Mouse (Mus musculus) forebrain, embryonic 15.5 days (tissue): ENCODE measurements around the gene Fdx1. TPM values are rescaled to one million over a fixed set of nuclear protein-coding genes. Genes with fewer than 3 reads are reported as not detected.

Experiments used
- ATAC-seq: fragments of 200-750 bp; cut with Nextera tagmentation; replicated peaks from 2 replicates; pipeline ENCODE4 v1.8.0; 2017; ENCODE audit warnings: mild to moderate bottlenecking, moderate TSS enrichment, moderate library complexity
- H3K27ac ChIP-seq: fragments of 300-500 bp; sonication (generic); replicated peaks from 2 replicates; pipeline ENCODE4 v1.5.1; 2015; ENCODE audit warnings: mild to moderate bottlenecking, inconsistent platforms
- H3K27me3 ChIP-seq: fragments of 300-500 bp; sonication (generic); 2 replicates; pipeline ENCODE4 v1.6.1; 2015; ENCODE audit warnings: inconsistent platforms
- H3K36me3 ChIP-seq: fragments of 300-500 bp; sonication (generic); 2 replicates; pipeline ENCODE4 v1.6.1; 2015; ENCODE audit warnings: mild to moderate bottlenecking, inconsistent platforms
- H3K4me1 ChIP-seq: fragments of 300-500 bp; sonication (generic); 2 replicates; pipeline ENCODE4 v1.6.1; 2015; ENCODE audit warnings: inconsistent platforms
- H3K4me2 ChIP-seq: fragments of 300-500 bp; sonication (generic); replicated peaks from 2 replicates; pipeline ENCODE4 v1.6.1; 2015; ENCODE audit warnings: mild to moderate bottlenecking, inconsistent platforms
- H3K4me3 ChIP-seq: fragments of 300-500 bp; sonication (generic); 2 replicates; pipeline ENCODE4 v1.5.1; 2015; ENCODE audit warnings: mild to moderate bottlenecking, inconsistent platforms
- H3K9ac ChIP-seq: fragments of 300-500 bp; sonication (generic); replicated peaks from 2 replicates; pipeline ENCODE4 v1.6.1; 2015; ENCODE audit warnings: mild to moderate bottlenecking, inconsistent platforms
- H3K9me3 ChIP-seq: fragments of 300-500 bp; sonication (generic); 2 replicates; pipeline ENCODE4 v1.6.1; 2016; ENCODE audit warnings: inconsistent platforms
- WGBS: fragments of 180-500 bp; shearing (Covaris S2); methylation state at CpG from one replicate; pipeline ENCODE4 v1.1.7; 2015; ENCODE audit warnings: mixed read lengths; 5-methylcytosine and 5-hydroxymethylcytosine counted together
- polyA plus RNA-seq: library from polyadenylated mRNA; unstranded; fragments of >200 nt; fragmentation: Nextera tagmentation; extraction: Ambion mirVana; gene quantifications from 2 replicates; pipeline ENCODE4 v1.2.1, GENCODE M21; 2015

The Fdx1 gene
- polyA plus RNA-seq, 1 experiment from 2014 or later = 44.4 TPM

DNA sequence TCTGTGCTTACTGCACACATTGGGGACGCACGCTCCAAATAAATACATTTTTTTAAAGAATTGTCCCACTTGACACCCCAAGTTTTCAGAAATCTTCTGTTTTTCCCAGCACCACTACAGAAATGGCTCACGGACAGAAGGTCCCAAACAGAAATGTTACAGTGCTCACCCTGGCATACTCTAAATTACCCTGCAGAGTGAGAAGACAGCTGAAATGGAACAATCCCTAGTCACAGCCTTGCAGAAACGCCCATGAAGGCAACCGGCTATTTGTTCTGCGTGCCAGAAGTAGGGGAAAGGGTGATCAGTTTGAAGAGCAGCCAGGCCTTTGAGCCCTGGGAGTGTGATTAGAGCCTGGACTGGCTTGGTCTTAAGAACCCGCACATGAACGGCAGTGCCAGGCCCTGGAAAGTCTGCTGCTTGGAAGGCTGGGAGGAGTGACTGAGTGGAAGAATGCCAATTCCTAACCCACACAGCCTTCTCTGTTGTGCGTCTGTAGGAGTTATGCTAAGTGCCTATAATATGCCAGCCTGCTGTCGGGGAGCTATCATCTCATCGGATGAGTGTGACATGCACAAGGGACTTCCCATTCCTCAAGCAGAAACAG is 22.2 kb upstream of the Fdx1 start:
- no peak overlapping the region for H3K4me2 ChIP-seq
- peak; percentile 97 for ATAC-seq
- H3K36me3 ChIP-seq = no peaks in the 10 kb centered on the region
- no peaks in the 10 kb centered on the region for H3K9me3 ChIP-seq
- H3K27me3 ChIP-seq = no peaks in the 10 kb centered on the region
- 0 out of 2 replicates have a peak, but pooled peaks cover 6% of the 10 kb centered on the region for H3K4me1 ChIP-seq
- H3K9ac ChIP-seq = no peak overlapping the region
- peak overlapping the region; percentile 55 for H3K27ac ChIP-seq
- H3K4me3 ChIP-seq = no peak overlapping the region
- WGBS = 37% methylated on average over 11 of the region's 11 CpGs

GRCm38 (mm10) chr9:51981131-51981530 is 17.8 kb upstream of the Fdx1 start:
- no peak overlapping the region for H3K4me3 ChIP-seq
- no peak overlapping the region for H3K27ac ChIP-seq
- no peaks in the 10 kb centered on the region for H3K9me3 ChIP-seq
- 80% methylated on average over 1 of the region's 1 CpGs for WGBS
- H3K9ac ChIP-seq = no peak overlapping the region
- no peaks in the 10 kb centered on the region for H3K27me3 ChIP-seq
- ATAC-seq = no peak
- no peak overlapping the region for H3K4me2 ChIP-seq
- H3K36me3 ChIP-seq = no peaks in the 10 kb centered on the region
- 0 out of 2 replicates have a peak, but pooled peaks cover 6% of the 10 kb centered on the region for H3K4me1 ChIP-seq

GRCm38 (mm10) chr9:51979301-51979700 is 15.9 kb upstream of the Fdx1 start:
- Histone ChIP-seq H3K36me3 (no peaks in the 10 kb centered on the region), H3K4me3 (no peak overlapping the region), H3K9ac (no peak overlapping the region), H3K4me1 (no peaks in the 10 kb centered on the region), H3K27me3 (no peaks in the 10 kb centered on the region), H3K9me3 (no peaks in the 10 kb centered on the region), H3K4me2 (no peak overlapping the region), H3K27ac (no peak overlapping the region)
- no peak for ATAC-seq
- 97% methylated on average over 6 of the region's 6 CpGs for WGBS

GRCm38 (mm10) chr9:51978545-51979259 is 15.3 kb upstream of the Fdx1 start:
- Histone ChIP-seq H3K36me3 (no peaks in the 10 kb centered on the region), H3K4me2 (no peak overlapping the region), H3K4me1 (no peaks in the 10 kb centered on the region), H3K9me3 (no peaks in the 10 kb centered on the region), H3K27me3 (no peaks in the 10 kb centered on the region), H3K4me3 (no peak overlapping the region), H3K9ac (no peak overlapping the region), H3K27ac (no peak overlapping the region)
- ATAC-seq = peak; percentile 57; the same call in 1 of the 2 replicates
- WGBS = 85% methylated on average over 6 of the region's 6 CpGs

DNA sequence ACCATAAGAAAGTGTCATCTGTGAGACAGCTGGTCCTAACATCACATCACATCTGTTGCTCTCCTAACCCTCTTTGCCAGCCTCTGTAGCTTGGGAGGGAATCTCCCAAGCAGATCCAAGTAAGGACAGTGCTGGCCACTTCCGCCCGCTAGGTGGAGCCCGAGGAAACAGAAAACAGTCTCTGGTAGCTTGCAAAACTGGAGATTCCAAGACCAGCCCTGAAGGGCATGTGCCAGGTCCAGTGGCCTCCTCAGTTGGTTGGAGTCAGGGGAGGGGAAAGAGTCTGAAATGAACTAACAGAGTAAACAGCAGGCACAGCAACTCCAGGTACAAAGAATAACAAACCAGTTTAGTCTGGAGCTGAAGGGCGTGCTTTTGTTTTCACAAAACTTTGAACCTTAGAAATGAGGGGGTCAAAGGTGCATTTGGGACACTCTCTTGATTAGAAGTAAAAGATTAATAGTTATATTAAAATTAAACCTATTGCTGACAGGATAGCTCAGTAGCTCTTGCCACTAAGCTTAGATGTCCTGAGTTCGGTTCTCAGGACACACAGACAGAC is 14.2 kb upstream of the Fdx1 start:
- 42% methylated on average over 5 of the region's 5 CpGs for WGBS
- no peak overlapping the region for H3K4me2 ChIP-seq
- H3K4me1 ChIP-seq = no peaks in the 10 kb centered on the region
- no peak overlapping the region for H3K4me3 ChIP-seq
- H3K27me3 ChIP-seq = no peaks in the 10 kb centered on the region
- H3K36me3 ChIP-seq = no peaks in the 10 kb centered on the region
- no peak overlapping the region for H3K27ac ChIP-seq
- no peaks in the 10 kb centered on the region for H3K9me3 ChIP-seq
- H3K9ac ChIP-seq = no peak overlapping the region
- ATAC-seq = peak; percentile 87

DNA sequence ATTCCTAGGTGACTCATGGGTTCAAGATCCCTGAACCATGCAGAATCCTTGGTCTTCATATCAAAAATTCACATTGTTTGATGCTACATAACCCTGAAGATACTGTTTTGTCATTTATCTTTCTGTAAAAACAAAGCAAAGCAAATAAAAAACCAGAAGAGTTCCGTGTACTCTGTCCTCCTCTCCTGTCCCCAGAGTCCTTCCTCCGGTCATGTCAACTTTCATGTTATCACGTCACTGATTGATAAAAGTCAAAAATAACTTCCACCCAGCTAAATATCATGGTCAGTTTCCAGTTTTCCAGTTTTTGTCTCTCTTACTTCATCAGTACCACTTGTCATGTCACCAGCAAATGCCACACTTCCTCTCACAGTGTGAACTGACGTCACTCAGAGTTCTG is 11.5 kb upstream of the Fdx1 start:
- Histone ChIP-seq H3K4me1 (no peaks in the 10 kb centered on the region), H3K9me3 (no peaks in the 10 kb centered on the region), H3K4me3 (no peak overlapping the region), H3K4me2 (no peak overlapping the region), H3K9ac (no peak overlapping the region), H3K36me3 (no peaks in the 10 kb centered on the region), H3K27ac (no peak overlapping the region), H3K27me3 (no peaks in the 10 kb centered on the region)
- no peak for ATAC-seq
- 84% methylated on average over 4 of the region's 4 CpGs for WGBS

GRCm38 (mm10) chr9:51973846-51974245 is 10.5 kb upstream of the Fdx1 start:
- no peak overlapping the region for H3K9ac ChIP-seq
- H3K4me1 ChIP-seq = no peaks in the 10 kb centered on the region
- H3K4me3 ChIP-seq = no peak overlapping the region
- WGBS = 70% methylated on average over 3 of the region's 3 CpGs
- H3K27me3 ChIP-seq = no peaks in the 10 kb centered on the region
- no peaks in the 10 kb centered on the region for H3K36me3 ChIP-seq
- ATAC-seq = no peak
- no peak overlapping the region for H3K4me2 ChIP-seq
- H3K27ac ChIP-seq = no peak overlapping the region
- no peaks in the 10 kb centered on the region for H3K9me3 ChIP-seq

GRCm38 (mm10) chr9:51966373-51966772 is 3.0 kb upstream of the Fdx1 start:
- ATAC-seq = no peak
- no peak overlapping the region for H3K9ac ChIP-seq
- H3K27me3 ChIP-seq = no peaks in the 10 kb centered on the region
- H3K9me3 ChIP-seq = no peaks in the 10 kb centered on the region
- H3K36me3 ChIP-seq = no peaks in the 10 kb centered on the region
- H3K4me1 ChIP-seq = peaks cover 19% of the 10 kb centered on the region
- H3K4me3 ChIP-seq = no peak overlapping the region
- H3K4me2 ChIP-seq = no peak overlapping the region
- no peak overlapping the region for H3K27ac ChIP-seq

DNA sequence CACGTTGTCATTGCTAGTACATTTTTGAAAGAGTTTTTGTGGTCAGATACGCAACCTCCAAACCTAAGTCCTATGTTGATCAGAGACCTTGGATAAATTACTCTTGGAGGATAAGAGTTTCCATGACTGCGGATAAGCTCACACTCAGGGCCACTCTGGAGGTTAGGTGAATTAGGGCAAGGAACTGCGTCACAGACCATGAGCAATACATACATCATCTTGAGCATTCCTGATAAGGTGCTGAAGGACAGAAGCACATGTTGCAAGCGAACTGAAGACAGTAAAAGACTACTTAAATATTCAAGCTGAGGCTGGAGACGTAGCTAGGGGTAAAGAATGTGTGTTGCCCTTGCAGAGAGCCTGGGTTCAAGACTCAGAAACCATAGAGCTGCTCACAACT is 754 bp upstream of the Fdx1 start:
- Histone ChIP-seq H3K27ac (no peak overlapping the region), H3K4me3 (no peak overlapping the region), H3K36me3 (no peaks in the 10 kb centered on the region)

DNA sequence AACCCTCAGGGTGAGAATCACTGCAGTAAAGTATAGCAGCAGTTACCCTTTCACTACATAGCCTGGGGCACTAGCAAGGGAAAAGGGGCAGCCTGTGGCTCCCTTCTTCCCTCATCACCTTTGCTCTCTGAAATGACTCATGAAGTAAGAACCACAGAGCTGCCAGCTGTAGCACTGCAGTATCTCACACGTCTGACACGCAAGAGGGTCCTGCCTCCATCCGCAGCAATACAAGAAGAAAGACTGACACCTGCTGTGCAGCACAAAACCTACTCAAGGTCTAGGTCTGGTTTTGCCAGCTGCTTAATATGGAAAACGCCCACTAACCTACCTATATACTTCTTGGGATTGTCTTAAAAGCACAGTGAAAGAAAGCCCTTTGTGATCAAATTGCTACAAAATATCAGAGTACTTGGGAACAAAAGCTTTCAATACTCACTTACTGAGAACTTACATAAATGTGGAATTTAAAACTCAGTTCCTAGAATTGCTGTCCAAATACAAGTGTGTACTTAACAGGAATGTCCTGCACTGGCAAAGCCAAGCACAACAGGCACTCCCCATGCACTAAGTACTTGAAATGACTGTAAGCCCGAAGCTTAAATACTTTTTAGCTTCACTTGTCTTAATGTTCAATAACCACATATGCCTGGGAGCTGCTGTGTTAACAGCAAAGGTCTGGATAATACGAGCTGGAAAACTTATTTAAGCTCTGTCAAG is 2.0 kb downstream of the Fdx1 start:
- peaks cover 40% of the 10 kb centered on the region for H3K4me1 ChIP-seq
- no peak overlapping the region for H3K27ac ChIP-seq
- no peak overlapping the region for H3K9ac ChIP-seq
- 0 out of 2 replicates have a peak overlapping the region, but pooled peaks have one; percentile 67 for H3K4me2 ChIP-seq
- H3K27me3 ChIP-seq = no peaks in the 10 kb centered on the region
- no peak for ATAC-seq
- H3K36me3 ChIP-seq = no peaks in the 10 kb centered on the region
- H3K9me3 ChIP-seq = no peaks in the 10 kb centered on the region
- no peak overlapping the region for H3K4me3 ChIP-seq
- WGBS = 38% methylated on average over 6 of the region's 6 CpGs

More for the DNA sequence above, 754 bp upstream of the Fdx1 start:
- no peaks in the 10 kb centered on the region for H3K27me3 ChIP-seq
- no peak for ATAC-seq
- H3K4me1 ChIP-seq = peaks cover 34% of the 10 kb centered on the region
- H3K4me2 ChIP-seq = no peak overlapping the region
- no peak overlapping the region for H3K9ac ChIP-seq
- 71% methylated on average over 6 of the region's 6 CpGs for WGBS
- H3K9me3 ChIP-seq = no peaks in the 10 kb centered on the region

DNA sequence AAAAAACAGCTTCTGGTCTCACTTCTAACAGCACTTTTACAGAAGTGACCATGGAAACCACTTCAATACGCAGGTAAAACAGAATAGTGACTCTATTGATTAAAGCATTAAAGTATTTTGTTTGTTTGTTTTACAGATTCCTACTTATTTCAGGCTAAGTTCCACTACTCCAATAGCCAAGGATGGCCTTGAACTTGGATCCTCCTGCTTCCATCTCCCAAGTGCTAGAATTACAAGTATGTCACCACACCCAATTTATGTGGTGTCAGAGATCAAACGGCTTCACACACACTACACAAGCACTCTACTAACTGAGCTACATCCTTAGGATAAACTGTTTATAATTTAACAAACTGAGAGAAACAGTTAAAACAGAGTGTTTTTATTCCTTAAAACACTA is 3.0 kb downstream of the Fdx1 start:
- Histone ChIP-seq H3K27ac (no peak overlapping the region), H3K27me3 (no peaks in the 10 kb centered on the region), H3K4me1 (peaks cover 40% of the 10 kb centered on the region), H3K9me3 (no peaks in the 10 kb centered on the region), H3K4me2 (no peak overlapping the region), H3K36me3 (no peaks in the 10 kb centered on the region), H3K9ac (no peak overlapping the region), H3K4me3 (no peak overlapping the region)
- no peak for ATAC-seq
- 92% methylated on average over 2 of the region's 2 CpGs for WGBS

DNA sequence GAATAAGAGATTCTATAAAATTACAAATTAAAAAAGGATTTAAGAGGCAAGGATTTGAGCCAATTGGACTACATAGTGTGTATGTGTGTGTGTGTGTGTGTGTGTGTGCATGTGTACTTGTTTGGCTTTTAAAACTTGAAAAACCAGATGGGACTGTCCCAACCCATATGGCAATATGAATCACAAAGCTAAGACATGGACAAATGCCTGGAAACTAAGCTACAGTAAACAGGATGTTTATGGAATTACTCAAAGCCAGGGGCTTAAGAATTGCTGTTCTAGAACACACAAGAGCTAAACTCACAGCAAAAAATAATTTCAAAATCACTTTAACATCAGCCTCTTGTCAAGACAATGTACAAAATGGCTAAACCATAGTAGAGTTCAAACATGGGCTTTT is 4.4 kb downstream of the Fdx1 start:
- Histone ChIP-seq H3K27me3 (no peaks in the 10 kb centered on the region), H3K4me2 (no peak overlapping the region), H3K4me3 (no peak overlapping the region), H3K9me3 (no peaks in the 10 kb centered on the region), H3K9ac (no peak overlapping the region), H3K4me1 (peaks cover 40% of the 10 kb centered on the region), H3K27ac (no peak overlapping the region), H3K36me3 (no peaks in the 10 kb centered on the region)
- no peak for ATAC-seq
